Mouse (Mus musculus) stomach, postnatal 0 days (tissue): ENCODE data around the gene Ctnnbip1. TPM values are rescaled to one million over a fixed set of nuclear protein-coding genes. Genes with fewer than 3 reads are reported as not detected.

Experiments
- ATAC-seq: fragments of 200-750 bp; cut with Nextera tagmentation; 2 replicates; pipeline ENCODE4 v1.8.0; 2017; ENCODE audit not compliant: low FRiP score, low TSS enrichment
- DNase-seq: peaks from one replicate; pipeline ENCODE4 v3.0.0-alpha.2; 2016; ENCODE audit warnings: low spot score
- H3K27ac ChIP-seq: fragments of 300-500 bp; sonication (generic); replicated peaks from 2 replicates; pipeline ENCODE4 v1.5.1; 2014; ENCODE audit warnings: mild to moderate bottlenecking, control low read depth
- H3K27me3 ChIP-seq: fragments of 300-500 bp; sonication (generic); 2 replicates; pipeline ENCODE4 v1.6.1; 2014; ENCODE audit warnings: low read length; ENCODE audit not compliant: control insufficient read depth, insufficient read depth
- H3K36me3 ChIP-seq: fragments of 300-500 bp; sonication (generic); 2 replicates; pipeline ENCODE4 v1.6.1; 2014; ENCODE audit warnings: low read length, mixed read lengths; ENCODE audit not compliant: control insufficient read depth, insufficient read depth
- H3K4me1 ChIP-seq: fragments of 300-500 bp; sonication (generic); replicated peaks from 2 replicates; pipeline ENCODE4 v1.6.1; 2014; ENCODE audit warnings: antibody characterized with exemption; ENCODE audit not compliant: control insufficient read depth, insufficient read depth
- H3K4me2 ChIP-seq: fragments of 300-500 bp; sonication (generic); replicated peaks from 2 replicates; pipeline ENCODE4 v1.6.1; 2014; ENCODE audit warnings: low read depth, mild to moderate bottlenecking, control low read depth, moderate library complexity
- H3K4me3 ChIP-seq: fragments of 300-500 bp; sonication (generic); 2 replicates; pipeline ENCODE4 v1.5.1; 2014; ENCODE audit warnings: low read depth, low read length, control low read depth
- H3K9ac ChIP-seq: fragments of 300-500 bp; sonication (generic); 2 replicates; pipeline ENCODE4 v1.6.1; 2014; ENCODE audit warnings: mild to moderate bottlenecking, low read length, control low read depth, mixed read lengths
- H3K9me3 ChIP-seq: fragments of 300-500 bp; sonication (generic); 2 replicates; pipeline ENCODE4 v1.6.1; 2016; ENCODE audit warnings: low read length; ENCODE audit not compliant: control insufficient read depth
- CTCF ChIP-seq: IDR thresholded peaks from 2 replicates; pipeline ENCODE4 v1.5.1; 2016; ENCODE audit warnings: antibody characterized with exemption, low read depth, mild to moderate bottlenecking, moderate library complexity
- EP300 ChIP-seq: optimal IDR thresholded peaks from 2 replicates; pipeline ENCODE3; 2016; ENCODE audit warnings: antibody characterized with exemption
- WGBS: fragments of 180-500 bp; shearing (Covaris S2); extraction: QIAGEN DNeasy Blood & Tissue Kit; methylation state at CpG from one replicate; pipeline ENCODE4 v1.1.7; 2014; 5-methylcytosine and 5-hydroxymethylcytosine counted together
- polyA plus RNA-seq: library from polyadenylated mRNA; unstranded; fragments of >200 nt; fragmentation: Nextera tagmentation; extraction: Ambion mirVana; gene quantifications from 2 replicates; pipeline ENCODE4 v1.2.1, GENCODE M21; 2015

Gene Ctnnbip1
- polyA plus RNA-seq, 1 experiment from 2014 or later: 60.1 TPM

GRCm38 (mm10) chr4:149564452-149565407 is 46.7 kb downstream of the Ctnnbip1 start:
- H3K4me3 ChIP-seq: peak overlapping the region; percentile 10; the same call in 1 of the 2 replicates
- WGBS: 37% methylated on average over 20 of the region's 20 CpGs
- H3K36me3 ChIP-seq: no peaks in the 10 kb centered on the region
- H3K9ac ChIP-seq: no peak overlapping the region
- peak overlapping the region; percentile 45; the same call in 1 of the 2 replicates for H3K27ac ChIP-seq
- peak; percentile 23 for TF ChIP-seq EP300
- TF ChIP-seq CTCF: peak; percentile 67
- H3K4me1 ChIP-seq: 0 out of 2 replicates have a peak, but pooled peaks cover 4% of the 10 kb centered on the region
- DNase-seq: peak; percentile 90
- H3K4me2 ChIP-seq: peak overlapping the region; percentile 32; the same call in 1 of the 2 replicates
- H3K9me3 ChIP-seq: no peaks in the 10 kb centered on the region
- H3K27me3 ChIP-seq: no peaks in the 10 kb centered on the region
- peak; percentile 86 for ATAC-seq

GRCm38 (mm10) chr4:149567432-149568026 is 49.5 kb downstream of the Ctnnbip1 start:
- H3K4me3 ChIP-seq: no peak overlapping the region
- peak overlapping the region; percentile 61 for H3K27ac ChIP-seq
- no peak overlapping the region for H3K4me2 ChIP-seq
- DNase-seq (peak; percentile 86), ATAC-seq (peak; percentile 22; the same call in 1 of the 2 replicates)
- H3K27me3 ChIP-seq: no peaks in the 10 kb centered on the region
- H3K9ac ChIP-seq: 0 out of 2 replicates have a peak overlapping the region, but pooled peaks have one; percentile 13
- TF ChIP-seq CTCF: no peak
- TF ChIP-seq EP300: no peak
- H3K36me3 ChIP-seq: no peaks in the 10 kb centered on the region
- WGBS: 35% methylated on average over 8 of the region's 8 CpGs
- peaks cover 16% of the 10 kb centered on the region for H3K4me1 ChIP-seq
- no peaks in the 10 kb centered on the region for H3K9me3 ChIP-seq

- no peaks in the 10 kb centered on the region for H3K27me3 ChIP-seq
- no peak overlapping the region for H3K4me2 ChIP-seq
- H3K36me3 ChIP-seq: no peaks in the 10 kb centered on the region
- TF ChIP-seq EP300 (no peak), CTCF (no peak)
- peak overlapping the region; percentile 63 for H3K27ac ChIP-seq
- ATAC-seq (peak; percentile 45; the same call in 1 of the 2 replicates), DNase-seq (peak; percentile 67)
- H3K9me3 ChIP-seq: no peaks in the 10 kb centered on the region
- H3K9ac ChIP-seq: no peak overlapping the region
- no peak overlapping the region for H3K4me3 ChIP-seq
- peaks cover 12% of the 10 kb centered on the region for H3K4me1 ChIP-seq
- WGBS: 25% methylated on average over 6 of the region's 6 CpGs
These were observed 50.6 kb downstream of the Ctnnbip1 start for GRCm38 (mm10) chr4:149568622-149569021.

GRCm38 (mm10) chr4:149569781-149570497 is 51.9 kb downstream of the Ctnnbip1 start:
- ATAC-seq (no peak), DNase-seq (peak; percentile 29)
- Histone ChIP-seq H3K9me3 (no peaks in the 10 kb centered on the region), H3K4me2 (no peak overlapping the region), H3K27ac (peak overlapping the region; percentile 53), H3K36me3 (no peaks in the 10 kb centered on the region), H3K9ac (no peak overlapping the region), H3K4me3 (no peak overlapping the region), H3K4me1 (peaks cover 12% of the 10 kb centered on the region), H3K27me3 (no peaks in the 10 kb centered on the region)
- WGBS: 79% methylated on average over 6 of the region's 6 CpGs
- TF ChIP-seq CTCF (no peak), EP300 (no peak)

GRCm38 (mm10) chr4:149570498-149570863 is 52.4 kb downstream of the Ctnnbip1 start:
- Histone ChIP-seq H3K4me3 (no peak overlapping the region), H3K9me3 (no peaks in the 10 kb centered on the region), H3K4me1 (peaks cover 12% of the 10 kb centered on the region), H3K9ac (no peak overlapping the region), H3K27ac (peak overlapping the region; percentile 53), H3K4me2 (no peak overlapping the region), H3K36me3 (no peaks in the 10 kb centered on the region), H3K27me3 (no peaks in the 10 kb centered on the region)
- ATAC-seq (no peak), DNase-seq (no peak)
- 54% methylated on average over 4 of the region's 4 CpGs for WGBS
- no peak for TF ChIP-seq EP300
- TF ChIP-seq CTCF: no peak
